Mouse (Mus musculus): ENCODE results near the gene Csnk1g2. TPM values are rescaled to one million over a fixed set of nuclear protein-coding genes. Genes with fewer than 3 reads are reported as not detected.

The Csnk1g2 gene
- polyA plus RNA-seq, 1 experiment from 2014 or later, result 250 TPM

GRCm38 (mm10) chr10:80678601-80679377, 56.2 kb downstream of the Csnk1g2 start:
- Histone ChIP-seq H3K4me3 (no peak overlapping the region), H3K9ac (0 out of 2 replicates have a peak overlapping the region, but pooled peaks have one; percentile 17)
- no peak for ATAC-seq (ENCODE audit: insufficient number of reproducible peaks, insufficient read depth, low FRiP score, low TSS enrichment)

DNA sequence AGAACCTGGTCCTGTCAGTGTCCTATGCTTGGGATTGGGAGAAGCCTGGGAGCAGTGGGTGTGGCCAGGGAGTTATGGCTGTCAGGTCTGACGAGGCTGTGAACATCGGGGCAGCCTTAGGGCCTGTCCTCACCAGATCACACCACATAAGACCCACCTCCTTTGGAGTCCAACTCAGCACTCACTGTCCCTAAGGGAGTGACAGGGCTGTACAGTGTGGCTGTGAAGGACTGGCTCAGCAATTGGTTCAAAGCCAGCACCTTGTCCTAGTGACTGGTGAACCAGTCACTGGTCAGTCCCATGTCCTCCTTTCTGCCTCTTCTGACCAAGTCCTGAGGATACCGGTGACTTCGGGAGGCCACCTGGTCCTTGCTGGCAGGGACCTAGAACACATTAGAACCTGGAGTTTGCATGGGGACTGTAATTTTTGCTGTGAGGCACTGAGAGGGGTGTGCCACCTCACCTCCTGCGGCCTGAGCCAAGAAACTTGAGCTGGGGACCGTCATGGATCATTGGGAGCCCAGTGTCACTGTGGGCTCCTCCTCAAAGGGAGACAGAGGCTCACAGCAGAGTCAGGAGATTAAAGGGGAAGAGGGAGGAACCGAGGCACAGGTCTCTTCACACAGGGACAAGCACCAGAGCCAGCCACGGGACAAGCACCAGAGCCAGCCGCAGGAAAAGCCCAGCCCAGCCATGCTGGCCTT, 57.1 kb downstream of the Csnk1g2 start:
- no peak for ATAC-seq (ENCODE audit: insufficient number of reproducible peaks, insufficient read depth, low FRiP score, low TSS enrichment)
- peak overlapping the region; percentile 36; the same call in 1 of the 2 replicates for H3K27ac ChIP-seq
- H3K4me1 ChIP-seq, result peaks cover 26% of the 10 kb centered on the region
- H3K9me3 ChIP-seq, result no peaks in the 10 kb centered on the region
- H3K27me3 ChIP-seq, result no peaks in the 10 kb centered on the region
- no peak overlapping the region for H3K4me3 ChIP-seq
- WGBS, result 59% methylated on average over 9 of the region's 9 CpGs
- H3K4me2 ChIP-seq (replicated peaks), result no peak overlapping the region
- H3K36me3 ChIP-seq, result peaks cover 7% of the 10 kb centered on the region
- H3K9ac ChIP-seq, result no peak overlapping the region

More at GRCm38 (mm10) chr10:80678601-80679377, 56.2 kb downstream of the Csnk1g2 start:
- H3K4me1 ChIP-seq, result peaks cover 35% of the 10 kb centered on the region
- no peak overlapping the region for H3K4me2 ChIP-seq (replicated peaks)
- H3K27ac ChIP-seq, result peak overlapping the region; percentile 99
- no peaks in the 10 kb centered on the region for H3K9me3 ChIP-seq
- peaks cover 7% of the 10 kb centered on the region; the same call in 1 of the 2 replicates for H3K36me3 ChIP-seq
- WGBS, result 54% methylated on average over 10 of the region's 10 CpGs
- H3K27me3 ChIP-seq, result no peaks in the 10 kb centered on the region

DNA sequence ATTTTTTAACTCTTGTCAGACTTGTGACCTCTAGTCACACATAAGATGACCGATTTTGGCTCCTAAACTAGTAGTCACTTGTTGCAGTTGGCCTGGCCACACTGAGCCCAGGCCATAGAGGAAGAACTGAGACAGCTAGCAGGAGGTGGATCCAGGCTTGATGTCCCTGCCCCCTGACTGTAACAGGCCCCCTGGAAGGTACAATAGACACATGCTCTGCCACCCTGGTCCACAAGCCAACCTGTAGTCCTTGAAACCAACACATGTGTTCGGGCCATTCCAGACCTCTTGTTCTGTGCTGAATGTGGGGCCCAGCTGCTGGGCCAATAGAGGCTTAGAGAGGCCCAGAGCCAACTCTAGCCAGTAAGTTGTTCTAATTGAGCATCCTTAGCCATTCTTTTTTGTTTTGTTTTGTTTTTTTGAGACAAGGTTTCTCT, 57.6 kb downstream of the Csnk1g2 start:
- ATAC-seq (ENCODE audit: insufficient number of reproducible peaks, insufficient read depth, low FRiP score, low TSS enrichment), result no peak

DNA sequence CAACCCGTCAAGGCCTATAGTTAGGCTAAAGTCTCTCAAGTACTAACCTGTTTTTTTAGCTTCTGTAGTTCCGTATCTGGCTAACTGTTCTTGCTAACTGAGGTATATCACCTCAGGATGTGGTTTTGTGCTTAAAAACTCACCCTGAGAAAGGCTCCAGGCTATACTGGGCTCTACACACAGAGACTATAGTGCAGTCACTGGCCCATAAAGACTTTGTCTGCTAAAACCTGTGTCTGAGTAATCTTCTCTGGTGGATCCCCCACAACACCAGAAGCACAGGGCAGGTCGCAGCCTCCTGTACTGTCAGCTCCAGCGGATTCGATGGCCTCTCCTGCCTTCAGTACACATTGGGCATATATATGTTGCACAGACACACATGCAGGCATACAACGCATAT, 59.4 kb downstream of the Csnk1g2 start:
- no peak overlapping the region for H3K27ac ChIP-seq
- H3K4me2 ChIP-seq (replicated peaks), result no peak overlapping the region
- ATAC-seq (ENCODE audit: insufficient number of reproducible peaks, insufficient read depth, low FRiP score, low TSS enrichment), result no peak
- peaks cover 20% of the 10 kb centered on the region for H3K4me1 ChIP-seq
- H3K27me3 ChIP-seq, result no peaks in the 10 kb centered on the region
- 92% methylated on average over 6 of the region's 6 CpGs for WGBS
- peaks cover 30% of the 10 kb centered on the region for H3K36me3 ChIP-seq
- no peak overlapping the region for H3K9ac ChIP-seq
- H3K4me3 ChIP-seq, result no peak overlapping the region
- H3K9me3 ChIP-seq, result no peaks in the 10 kb centered on the region

More for the DNA sequence above, 57.6 kb downstream of the Csnk1g2 start:
- H3K27ac ChIP-seq, result no peak overlapping the region
- peaks cover 21% of the 10 kb centered on the region for H3K4me1 ChIP-seq
- H3K9ac ChIP-seq, result no peak overlapping the region
- H3K27me3 ChIP-seq, result no peaks in the 10 kb centered on the region
- no peak overlapping the region for H3K4me3 ChIP-seq
- 76% methylated on average over 2 of the region's 2 CpGs for WGBS
- no peak overlapping the region for H3K4me2 ChIP-seq (replicated peaks)
- H3K36me3 ChIP-seq, result peaks cover 12% of the 10 kb centered on the region
- H3K9me3 ChIP-seq, result no peaks in the 10 kb centered on the region

GRCm38 (mm10) chr10:80683647-80684046, 61.0 kb downstream of the Csnk1g2 start:
- peaks cover 45% of the 10 kb centered on the region for H3K36me3 ChIP-seq
- H3K27ac ChIP-seq, result no peak overlapping the region
- no peak for ATAC-seq (ENCODE audit: insufficient number of reproducible peaks, insufficient read depth, low FRiP score, low TSS enrichment)
- no peak overlapping the region for H3K4me3 ChIP-seq
- H3K9me3 ChIP-seq, result no peaks in the 10 kb centered on the region
- no peak overlapping the region for H3K9ac ChIP-seq
- no peaks in the 10 kb centered on the region for H3K27me3 ChIP-seq
- 92% methylated on average over 1 of the region's 1 CpGs for WGBS
- H3K4me1 ChIP-seq, result peaks cover 3% of the 10 kb centered on the region
- no peak overlapping the region for H3K4me2 ChIP-seq (replicated peaks)

DNA sequence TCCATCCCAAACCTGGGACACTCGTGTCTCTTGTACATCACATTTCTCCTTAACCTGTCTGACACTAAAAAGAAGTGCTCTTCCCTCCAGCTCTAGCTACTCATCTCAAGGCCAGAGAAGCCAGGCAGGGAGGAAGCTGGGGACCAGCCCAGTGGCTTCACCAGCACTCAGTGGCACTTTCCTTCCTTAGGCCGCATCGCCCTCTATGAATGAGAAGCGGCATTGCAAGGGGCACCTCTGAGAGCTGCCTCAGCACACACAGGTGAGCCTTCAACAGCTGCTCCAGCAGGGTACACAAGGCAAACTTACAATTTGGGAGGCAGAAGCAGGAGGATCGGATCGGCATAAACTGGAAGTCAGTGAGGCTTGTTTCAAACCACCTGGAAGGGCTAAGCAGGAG, 61.6 kb downstream of the Csnk1g2 start:
- H3K4me1 ChIP-seq, result no peaks in the 10 kb centered on the region
- no peaks in the 10 kb centered on the region for H3K27me3 ChIP-seq
- 56% methylated on average over 6 of the region's 6 CpGs for WGBS
- H3K36me3 ChIP-seq, result peaks cover 48% of the 10 kb centered on the region
- no peaks in the 10 kb centered on the region for H3K9me3 ChIP-seq
- no peak for ATAC-seq (ENCODE audit: insufficient number of reproducible peaks, insufficient read depth, low FRiP score, low TSS enrichment)
- no peak overlapping the region for H3K4me3 ChIP-seq
- H3K27ac ChIP-seq, result no peak overlapping the region
- H3K4me2 ChIP-seq (replicated peaks), result no peak overlapping the region
- no peak overlapping the region for H3K9ac ChIP-seq

- H3K27ac ChIP-seq, result no peak overlapping the region
- H3K4me2 ChIP-seq (replicated peaks), result no peak overlapping the region
- no peak overlapping the region for H3K4me3 ChIP-seq
- H3K4me1 ChIP-seq, result no peaks in the 10 kb centered on the region
- no peak for ATAC-seq (ENCODE audit: insufficient number of reproducible peaks, insufficient read depth, low FRiP score, low TSS enrichment)
- no peak overlapping the region for H3K9ac ChIP-seq
- peaks cover 56% of the 10 kb centered on the region for H3K36me3 ChIP-seq
- no peaks in the 10 kb centered on the region for H3K27me3 ChIP-seq
- no peaks in the 10 kb centered on the region for H3K9me3 ChIP-seq
- WGBS, result 90% methylated on average over 4 of the region's 4 CpGs
Measured at GRCm38 (mm10) chr10:80684984-80685383, 62.3 kb downstream of the Csnk1g2 start.

GRCm38 (mm10) chr10:80686617-80687016, 64.0 kb downstream of the Csnk1g2 start:
- Histone ChIP-seq H3K4me3 (no peak overlapping the region), H3K4me1 (no peaks in the 10 kb centered on the region), H3K9me3 (no peaks in the 10 kb centered on the region), H3K36me3 (peaks cover 70% of the 10 kb centered on the region), H3K27me3 (no peaks in the 10 kb centered on the region), H3K4me2 (replicated peaks) (no peak overlapping the region), H3K27ac (no peak overlapping the region), H3K9ac (no peak overlapping the region)
- WGBS, result 97% methylated on average over 3 of the region's 3 CpGs
- no peak for ATAC-seq (ENCODE audit: insufficient number of reproducible peaks, insufficient read depth, low FRiP score, low TSS enrichment)

DNA sequence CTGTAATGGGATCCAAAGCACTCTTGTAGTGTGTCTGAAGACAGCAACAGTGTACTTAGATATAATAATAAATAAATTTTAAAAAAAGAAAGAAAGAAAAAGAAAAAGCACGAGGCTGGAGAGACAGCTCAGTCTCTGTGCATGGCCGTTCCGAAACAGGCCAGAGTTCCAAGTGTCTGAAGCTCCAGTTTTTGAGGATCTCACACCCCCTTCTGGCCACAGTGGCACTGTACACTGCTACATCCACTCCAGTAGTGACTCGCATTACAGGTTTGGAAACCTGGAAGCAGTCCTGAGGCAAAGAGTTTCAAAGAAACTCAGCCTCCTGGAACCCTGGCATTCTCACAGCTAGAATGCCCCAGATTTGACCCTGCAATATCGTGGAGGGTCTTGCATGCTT, 65.2 kb downstream of the Csnk1g2 start:
- Histone ChIP-seq H3K27me3 (no peaks in the 10 kb centered on the region), H3K4me2 (replicated peaks) (no peak overlapping the region), H3K4me3 (no peak overlapping the region), H3K36me3 (peaks cover 73% of the 10 kb centered on the region), H3K27ac (no peak overlapping the region), H3K9me3 (no peaks in the 10 kb centered on the region), H3K4me1 (no peaks in the 10 kb centered on the region), H3K9ac (no peak overlapping the region)
- WGBS, result 35% methylated on average over 5 of the region's 5 CpGs
- ATAC-seq (ENCODE audit: insufficient number of reproducible peaks, insufficient read depth, low FRiP score, low TSS enrichment), result no peak

Small RNA genes lying within 50 kb of the gene (microRNA-seq; reads per million reads assigned to microRNA genes)
- not detected for gene Mir6912

Other genes with a start within 250 kb of the Csnk1g2 start
- 13.1 and 14.9 TPM in 2 replicates for gene Mex3d, start 235.2 kb upstream of the Csnk1g2 start, polyA plus RNA-seq (2016; fragmentation: Nextera tagmentation; extraction: Ambion mirVana)
- 332 and 349 TPM in 2 replicates for gene Mbd3, start 223.3 kb upstream of the Csnk1g2 start, polyA plus RNA-seq (2016; fragmentation: Nextera tagmentation; extraction: Ambion mirVana)
- gene Uqcr11, start 216.0 kb upstream of the Csnk1g2 start, polyA plus RNA-seq (2016; fragmentation: Nextera tagmentation; extraction: Ambion mirVana), result 403 and 464 TPM in 2 replicates
- gene Tcf3, start 189.2 kb upstream of the Csnk1g2 start, polyA plus RNA-seq (2016; fragmentation: Nextera tagmentation; extraction: Ambion mirVana), result 251 and 258 TPM in 2 replicates
- 0.10 and 0.13 TPM in 2 replicates for gene Onecut3, start 128.0 kb upstream of the Csnk1g2 start, polyA plus RNA-seq (2016; fragmentation: Nextera tagmentation; extraction: Ambion mirVana)
- 0.19 and 0.23 TPM in 2 replicates for gene Atp8b3, start 83.7 kb upstream of the Csnk1g2 start, polyA plus RNA-seq (2016; fragmentation: Nextera tagmentation; extraction: Ambion mirVana)
- gene Rexo1, start 61.3 kb upstream of the Csnk1g2 start, polyA plus RNA-seq (2016; fragmentation: Nextera tagmentation; extraction: Ambion mirVana), result 32.9 and 33.1 TPM in 2 replicates
- gene Klf16, start 45.5 kb upstream of the Csnk1g2 start, polyA plus RNA-seq (2016; fragmentation: Nextera tagmentation; extraction: Ambion mirVana), result 12.4 and 12.5 TPM in 2 replicates
- gene Abhd17a, start 32.5 kb upstream of the Csnk1g2 start, polyA plus RNA-seq (2016; fragmentation: Nextera tagmentation; extraction: Ambion mirVana), result 123 and 125 TPM in 2 replicates
- 77.4 and 80.6 TPM in 2 replicates for gene Scamp4, start 20.0 kb upstream of the Csnk1g2 start, polyA plus RNA-seq (2016; fragmentation: Nextera tagmentation; extraction: Ambion mirVana)
- 7.0 and 7.8 TPM in 2 replicates for gene Adat3, start 20.0 kb upstream of the Csnk1g2 start, polyA plus RNA-seq (2016; fragmentation: Nextera tagmentation; extraction: Ambion mirVana)
- gene Gm49322, start 16.8 kb upstream of the Csnk1g2 start, polyA plus RNA-seq (2016; fragmentation: Nextera tagmentation; extraction: Ambion mirVana), result 4.7 and 5.9 TPM in 2 replicates
- 109 and 110 TPM in 2 replicates for gene Btbd2, start 34.2 kb downstream of the Csnk1g2 start, polyA plus RNA-seq (2016; fragmentation: Nextera tagmentation; extraction: Ambion mirVana)
- gene Mknk2, start 55.3 kb downstream of the Csnk1g2 start, polyA plus RNA-seq (2016; fragmentation: Nextera tagmentation; extraction: Ambion mirVana), result 117 and 122 TPM in 2 replicates
- 57.4 and 60.9 TPM in 2 replicates for gene Mob3a, start 79.1 kb downstream of the Csnk1g2 start, polyA plus RNA-seq (2016; fragmentation: Nextera tagmentation; extraction: Ambion mirVana)
- 20.5 and 23.6 TPM in 2 replicates for gene Izumo4, start 79.3 kb downstream of the Csnk1g2 start, polyA plus RNA-seq (2016; fragmentation: Nextera tagmentation; extraction: Ambion mirVana)
- 84.7 and 85.8 TPM in 2 replicates for gene Ap3d1, start 119.4 kb downstream of the Csnk1g2 start, polyA plus RNA-seq (2016; fragmentation: Nextera tagmentation; extraction: Ambion mirVana)
- 23.5 and 26.1 TPM in 2 replicates for gene Dot1l, start 132.4 kb downstream of the Csnk1g2 start, polyA plus RNA-seq (2016; fragmentation: Nextera tagmentation; extraction: Ambion mirVana)
- 64.8 and 71.7 TPM in 2 replicates for gene Sf3a2, start 175.4 kb downstream of the Csnk1g2 start, polyA plus RNA-seq (2016; fragmentation: Nextera tagmentation; extraction: Ambion mirVana)
- 132 and 142 TPM in 2 replicates for gene Plekhj1, start 175.8 kb downstream of the Csnk1g2 start, polyA plus RNA-seq (2016; fragmentation: Nextera tagmentation; extraction: Ambion mirVana)
- not detected in 2 replicates for gene Amh, start 182.4 kb downstream of the Csnk1g2 start, polyA plus RNA-seq (2016; fragmentation: Nextera tagmentation; extraction: Ambion mirVana)
- 1.6 and 1.8 TPM in 2 replicates for gene Jsrp1, start 190.7 kb downstream of the Csnk1g2 start, polyA plus RNA-seq (2016; fragmentation: Nextera tagmentation; extraction: Ambion mirVana)
- gene Oaz1, start 203.8 kb downstream of the Csnk1g2 start, polyA plus RNA-seq (2016; fragmentation: Nextera tagmentation; extraction: Ambion mirVana), result 1,786 and 1,871 TPM in 2 replicates
- 1.7 and 2.1 TPM in 2 replicates for gene Lingo3, start 221.2 kb downstream of the Csnk1g2 start, polyA plus RNA-seq (2016; fragmentation: Nextera tagmentation; extraction: Ambion mirVana)
- 314 and 329 TPM in 2 replicates for gene Lsm7, start 232.4 kb downstream of the Csnk1g2 start, polyA plus RNA-seq (2016; fragmentation: Nextera tagmentation; extraction: Ambion mirVana)
- 52.0 and 53.0 TPM in 2 replicates for gene Sppl2b, start 232.4 kb downstream of the Csnk1g2 start, polyA plus RNA-seq (2016; fragmentation: Nextera tagmentation; extraction: Ambion mirVana)
- 0.09 and 0.10 TPM in 2 replicates for gene Tmprss9, start 249.0 kb downstream of the Csnk1g2 start, polyA plus RNA-seq (2016; fragmentation: Nextera tagmentation; extraction: Ambion mirVana)

Measured in embryonic facial prominence, embryonic 12.5 days (tissue).